Mouse (Mus musculus): ENCODE measurements around the gene Rex1bd.
A peak's percentile ranks its signal among the peaks of the same experiment; 100 is the strongest.

The Rex1bd gene

GRCm38 (mm10) chr8:70477269-70477982 is 29.1 kb downstream of the Rex1bd start:
- DNase-seq (ENCODE audit: low spot score), result peak; percentile 72

GRCm38 (mm10) chr8:70476333-70477268 is 30.0 kb downstream of the Rex1bd start, which contains the start of gene Klhl26:
Gene Klhl26 (minus strand): TSS chr8:70476968.
- DNase-seq (ENCODE audit: low spot score), result peak; percentile 99

DNA sequence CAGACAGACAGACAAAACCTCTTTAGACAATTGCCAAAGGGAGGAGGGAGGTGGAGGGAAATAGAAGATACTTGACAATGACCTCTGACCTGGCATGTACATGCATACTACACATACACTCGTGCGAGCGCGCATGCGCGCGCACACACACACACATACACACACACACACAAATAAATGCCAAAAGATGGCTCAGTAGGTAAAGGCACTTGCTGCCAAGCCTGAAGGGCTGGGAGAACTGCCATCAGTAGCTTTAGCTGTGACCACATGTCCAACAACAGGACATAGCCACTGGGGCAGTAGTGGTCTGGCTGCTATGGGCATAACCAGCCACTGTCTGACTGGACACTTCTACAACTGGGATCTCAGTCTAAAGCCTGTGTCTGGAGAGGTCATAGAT is 34.7 kb downstream of the Rex1bd start:
- no peak for DNase-seq (ENCODE audit: low spot score)

DNA sequence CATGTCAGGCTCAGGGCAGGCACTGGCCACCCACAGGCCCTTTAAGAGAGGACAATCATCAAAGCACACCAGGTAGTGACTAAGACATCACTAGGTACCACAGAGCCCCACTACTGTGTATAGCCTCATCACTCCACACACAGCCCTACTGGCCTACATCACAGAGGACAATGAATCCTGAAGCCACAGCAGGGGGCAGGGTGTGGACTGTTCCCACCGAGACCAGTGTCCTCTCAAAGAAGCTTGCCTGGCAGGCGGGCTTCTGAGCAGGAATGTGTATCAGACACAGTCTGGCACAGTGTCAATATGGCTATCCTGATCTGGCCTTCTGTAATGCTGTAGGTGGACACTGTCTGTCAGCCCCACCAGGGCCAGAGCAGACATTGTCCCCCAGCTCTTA is 36.6 kb downstream of the Rex1bd start:
- no peak for DNase-seq (ENCODE audit: low spot score)

DNA sequence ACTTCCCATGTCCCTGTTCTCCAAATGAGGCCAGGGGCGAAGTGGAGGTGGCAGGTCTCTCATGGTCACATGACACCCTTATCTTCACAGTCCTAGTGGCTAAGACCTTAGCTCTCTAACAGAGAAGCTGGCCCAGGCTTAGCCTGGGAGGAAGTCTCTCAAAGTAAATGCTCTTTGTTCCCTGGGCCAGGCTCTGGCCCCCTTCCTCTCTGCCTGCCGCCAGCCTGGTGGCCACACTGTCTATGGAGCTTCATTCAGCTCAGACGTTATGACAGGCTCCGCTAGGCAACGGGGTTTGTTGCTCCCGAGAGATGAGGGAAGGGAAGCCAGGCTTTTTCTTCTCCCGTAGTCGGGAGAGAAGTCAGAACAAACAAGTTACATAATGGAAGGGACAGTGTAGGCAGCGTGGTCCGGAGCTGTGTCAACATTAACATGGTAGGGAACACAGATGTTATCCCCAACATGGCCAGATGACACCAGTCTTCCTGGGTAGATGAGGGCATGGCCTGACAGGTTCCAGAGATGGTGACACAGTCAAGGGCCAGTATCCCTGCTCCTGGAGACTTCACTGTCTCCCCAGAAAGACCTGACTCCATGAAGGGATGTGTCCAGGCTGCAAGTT is 37.1 kb downstream of the Rex1bd start:
- DNase-seq (ENCODE audit: low spot score), result no peak

DNA sequence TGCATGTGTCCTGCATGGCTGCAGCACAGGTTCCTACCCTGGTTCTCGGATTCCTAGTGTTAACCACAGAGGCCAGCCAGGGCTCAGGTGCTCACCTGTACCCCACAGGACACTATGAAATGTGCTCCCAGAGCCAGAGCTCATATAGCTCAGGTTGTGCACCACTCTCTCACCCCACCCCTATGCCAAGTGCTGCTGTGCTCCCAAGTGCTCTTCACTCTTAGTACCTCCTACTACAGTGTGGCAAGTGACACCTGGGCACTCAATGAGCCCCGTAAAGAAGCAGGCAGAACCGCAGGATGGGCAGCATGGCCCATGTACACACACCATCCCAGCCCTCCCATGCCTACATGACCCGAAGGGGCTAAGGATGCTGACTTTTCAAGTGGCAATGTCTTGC is 37.8 kb downstream of the Rex1bd start:
- no peak for DNase-seq (ENCODE audit: low spot score)

GRCm38 (mm10) chr8:70467907-70468306 is 38.6 kb downstream of the Rex1bd start:
- no peak for DNase-seq (ENCODE audit: low spot score)

- DNase-seq (ENCODE audit: low spot score), result no peak
Measured at GRCm38 (mm10) chr8:70467229-70467725, 39.3 kb downstream of the Rex1bd start.

GRCm38 (mm10) chr8:70466771-70467170 is 39.8 kb downstream of the Rex1bd start:
- no peak for DNase-seq (ENCODE audit: low spot score)

DNA sequence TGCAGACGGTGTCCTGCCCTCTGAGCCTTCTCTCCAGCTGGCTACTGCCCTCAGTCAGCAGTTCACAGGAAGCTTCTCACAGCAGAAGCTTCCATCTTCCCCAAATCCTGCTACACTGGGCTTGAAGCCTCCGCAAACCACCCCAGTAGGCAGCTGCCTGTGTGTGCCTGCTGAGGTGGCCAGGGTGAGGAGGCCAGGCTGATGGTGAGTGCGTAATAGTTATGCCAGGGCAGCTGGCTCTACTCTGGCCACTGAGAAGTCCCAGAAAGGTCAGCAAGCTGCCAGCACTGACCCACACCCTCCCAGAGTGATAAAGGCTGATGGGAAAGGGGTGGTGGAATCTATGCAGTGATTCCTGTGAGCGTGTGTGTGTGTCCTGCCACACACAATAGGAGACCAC is 40.2 kb downstream of the Rex1bd start:
- DNase-seq (ENCODE audit: low spot score), result no peak

GRCm38 (mm10) chr8:70465701-70466100 is 40.9 kb downstream of the Rex1bd start:
- DNase-seq (ENCODE audit: low spot score), result no peak

DNA sequence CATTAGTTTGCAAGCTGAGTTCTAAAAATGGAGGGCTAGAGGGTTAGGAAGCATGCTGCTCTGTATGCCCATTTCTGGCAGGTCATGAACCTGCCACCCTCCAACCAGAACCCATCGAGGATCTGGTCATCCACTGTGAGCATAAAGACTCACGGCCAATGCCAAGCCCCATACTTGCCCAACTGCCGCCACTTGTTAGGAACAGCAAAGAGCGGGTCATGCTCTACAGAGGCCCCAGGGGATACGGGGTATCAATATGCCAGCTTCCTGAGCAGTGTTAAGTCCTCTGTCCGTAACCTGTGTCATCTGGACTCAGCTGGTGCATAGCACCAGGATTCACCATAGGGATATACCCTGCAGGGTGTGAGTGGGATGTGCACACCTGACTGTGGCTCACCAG is 42.4 kb downstream of the Rex1bd start:
- no peak for DNase-seq (ENCODE audit: low spot score)

DNA sequence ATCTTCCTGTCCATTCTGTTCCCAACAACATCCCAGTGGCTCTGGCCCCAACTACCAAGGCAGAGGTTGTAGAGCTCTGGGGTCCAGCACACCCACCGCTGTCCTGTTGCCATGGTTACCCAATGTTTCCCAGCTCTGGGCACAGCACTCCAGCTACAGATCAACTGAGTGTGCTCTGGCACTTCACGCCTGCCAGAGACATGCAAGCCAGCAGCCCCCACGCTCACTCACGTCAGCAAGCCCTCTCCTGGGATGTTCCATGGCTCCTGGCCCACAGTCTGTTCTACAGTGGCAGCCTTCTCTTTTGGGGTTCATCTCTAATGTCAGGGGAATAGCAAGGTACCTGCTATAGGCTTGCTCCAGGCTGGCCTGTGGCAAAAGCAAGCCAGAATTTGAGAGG is 43.2 kb downstream of the Rex1bd start:
- no peak for DNase-seq (ENCODE audit: low spot score)

DNA sequence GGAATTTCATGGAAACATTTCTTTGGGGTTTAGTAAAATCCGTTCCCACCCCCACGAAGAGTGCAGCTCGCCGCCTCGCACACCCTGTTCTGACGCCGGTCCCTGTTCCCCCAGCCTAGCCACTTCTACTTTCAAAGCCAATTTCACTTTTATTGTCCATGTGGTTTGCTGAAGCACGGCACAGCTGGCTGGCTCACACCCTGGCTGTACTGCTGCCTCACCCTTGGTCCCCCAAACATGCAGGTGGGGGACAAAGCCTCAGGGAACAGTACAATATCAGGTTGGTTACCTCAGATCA is 44.1 kb downstream of the Rex1bd start:
- no peak for DNase-seq (ENCODE audit: low spot score)

GRCm38 (mm10) chr8:70461765-70462515 is 44.6 kb downstream of the Rex1bd start:
- DNase-seq (ENCODE audit: low spot score), result no peak

DNA sequence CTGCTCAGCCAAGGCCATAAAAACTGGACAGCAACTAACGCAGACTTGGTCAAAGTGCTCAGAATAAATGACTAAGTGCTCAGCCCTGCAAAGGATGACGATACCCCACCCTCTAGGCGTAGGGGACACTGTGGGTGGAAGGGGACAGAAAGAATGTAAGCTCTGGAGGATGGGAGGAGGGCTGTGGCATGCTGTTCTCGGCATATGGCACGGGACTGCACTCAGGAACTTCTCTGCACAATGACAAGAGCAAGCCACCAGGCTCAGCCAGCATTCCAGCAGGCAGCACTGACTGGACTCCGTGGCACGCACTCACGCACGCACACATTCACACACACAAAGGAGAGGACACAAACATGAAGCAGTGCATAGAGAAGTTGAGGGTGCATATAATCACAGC is 45.9 kb downstream of the Rex1bd start:
- no peak for DNase-seq (ENCODE audit: low spot score)

- no peak for DNase-seq (ENCODE audit: low spot score)
Measured at GRCm38 (mm10) chr8:70460199-70460598, 46.4 kb downstream of the Rex1bd start.

GRCm38 (mm10) chr8:70459636-70460035 is 46.9 kb downstream of the Rex1bd start:
- DNase-seq (ENCODE audit: low spot score), result no peak

- DNase-seq (ENCODE audit: low spot score), result no peak
Measured at GRCm38 (mm10) chr8:70458462-70458861, 48.1 kb downstream of the Rex1bd start.

GRCm38 (mm10) chr8:70457882-70458281 is 48.7 kb downstream of the Rex1bd start:
- no peak for DNase-seq (ENCODE audit: low spot score)

DNA sequence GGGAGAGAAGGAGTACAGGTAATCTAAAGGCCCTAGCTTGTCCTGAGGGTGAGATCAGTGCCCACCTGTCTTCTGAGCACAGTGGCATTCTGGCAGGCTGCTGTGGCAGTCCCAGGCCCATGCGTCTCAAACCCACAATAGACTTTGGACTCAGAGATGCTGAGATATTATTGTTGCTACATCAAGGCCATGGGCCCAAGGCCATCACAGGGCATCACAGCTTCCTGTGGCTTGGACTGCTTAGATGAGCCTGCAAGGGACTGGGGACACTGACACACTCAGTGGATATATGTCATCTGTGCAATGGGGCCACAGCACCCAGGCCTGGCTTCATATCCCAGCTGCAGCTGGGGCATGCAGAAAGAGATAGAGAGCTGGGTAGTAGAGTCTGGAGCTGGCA is 49.6 kb downstream of the Rex1bd start:
- DNase-seq (ENCODE audit: low spot score), result no peak

Data from testis, postnatal 10 days (tissue).